Mouse (Mus musculus): Measurements from ENCODE around the gene N4bp1. TPM values are rescaled to one million over a fixed set of nuclear protein-coding genes. Genes with fewer than 3 reads are reported as not detected.

Gene N4bp1
- polyA plus RNA-seq, 1 experiment from 2014 or later = 13.1 TPM

GRCm38 (mm10) chr8:86845875-86846274 is 39.2 kb downstream of the N4bp1 start:
- Histone ChIP-seq H3K9ac (replicated peaks; ENCODE audit: low read depth, low read length) (no peak overlapping the region), H3K9me3 (ENCODE audit: control insufficient read depth, low read depth, low read length) (no peaks in the 10 kb centered on the region), H3K36me3 (ENCODE audit: control insufficient read depth, insufficient read depth, low read length) (peaks cover 43% of the 10 kb centered on the region), H3K27ac (ENCODE audit: low read length) (no peak overlapping the region), H3K4me1 (ENCODE audit: control insufficient read depth, insufficient read depth, low read length) (no peaks in the 10 kb centered on the region), H3K27me3 (ENCODE audit: control insufficient read depth, insufficient read depth, low read length) (no peaks in the 10 kb centered on the region), H3K4me3 (ENCODE audit: low read depth, low read length) (no peak overlapping the region), H3K4me2 (replicated peaks; ENCODE audit: low read depth, low read length) (no peak overlapping the region)
- no peak for ATAC-seq (ENCODE audit: insufficient number of reproducible peaks, insufficient read depth, low FRiP score, low read depth)
- 91% methylated on average over 5 of the region's 5 CpGs for WGBS

- H3K36me3 ChIP-seq (ENCODE audit: control insufficient read depth, insufficient read depth, low read length) = peaks cover 43% of the 10 kb centered on the region
- no peak overlapping the region for H3K27ac ChIP-seq (ENCODE audit: low read length)
- no peak overlapping the region for H3K9ac ChIP-seq (replicated peaks; ENCODE audit: low read depth, low read length)
- no peaks in the 10 kb centered on the region for H3K4me1 ChIP-seq (ENCODE audit: control insufficient read depth, insufficient read depth, low read length)
- H3K27me3 ChIP-seq (ENCODE audit: control insufficient read depth, insufficient read depth, low read length) = no peaks in the 10 kb centered on the region
- no peak for ATAC-seq (ENCODE audit: insufficient number of reproducible peaks, insufficient read depth, low FRiP score, low read depth)
- H3K4me2 ChIP-seq (replicated peaks; ENCODE audit: low read depth, low read length) = no peak overlapping the region
- H3K9me3 ChIP-seq (ENCODE audit: control insufficient read depth, low read depth, low read length) = no peaks in the 10 kb centered on the region
- no peak overlapping the region for H3K4me3 ChIP-seq (ENCODE audit: low read depth, low read length)
- 93% methylated on average over 6 of the region's 6 CpGs for WGBS
These were observed 40.2 kb downstream of the N4bp1 start for GRCm38 (mm10) chr8:86844856-86845255.

- H3K27ac ChIP-seq (ENCODE audit: low read length) = no peak overlapping the region
- no peak overlapping the region for H3K4me2 ChIP-seq (replicated peaks; ENCODE audit: low read depth, low read length)
- H3K27me3 ChIP-seq (ENCODE audit: control insufficient read depth, insufficient read depth, low read length) = no peaks in the 10 kb centered on the region
- H3K4me1 ChIP-seq (ENCODE audit: control insufficient read depth, insufficient read depth, low read length) = no peaks in the 10 kb centered on the region
- H3K9me3 ChIP-seq (ENCODE audit: control insufficient read depth, low read depth, low read length) = no peaks in the 10 kb centered on the region
- ATAC-seq (ENCODE audit: insufficient number of reproducible peaks, insufficient read depth, low FRiP score, low read depth) = peak; percentile 47; the same call in 1 of the 2 replicates
- no peak overlapping the region for H3K4me3 ChIP-seq (ENCODE audit: low read depth, low read length)
- peaks cover 43% of the 10 kb centered on the region for H3K36me3 ChIP-seq (ENCODE audit: control insufficient read depth, insufficient read depth, low read length)
- H3K9ac ChIP-seq (replicated peaks; ENCODE audit: low read depth, low read length) = no peak overlapping the region
- 70% methylated on average over 8 of the region's 8 CpGs for WGBS
These were observed 41.2 kb downstream of the N4bp1 start for GRCm38 (mm10) chr8:86843896-86844295.

GRCm38 (mm10) chr8:86841556-86842309 is 43.3 kb downstream of the N4bp1 start:
- Histone ChIP-seq H3K27ac (ENCODE audit: low read length) (no peak overlapping the region), H3K9me3 (ENCODE audit: control insufficient read depth, low read depth, low read length) (no peaks in the 10 kb centered on the region), H3K36me3 (ENCODE audit: control insufficient read depth, insufficient read depth, low read length) (peaks cover 43% of the 10 kb centered on the region), H3K4me2 (replicated peaks; ENCODE audit: low read depth, low read length) (no peak overlapping the region), H3K9ac (replicated peaks; ENCODE audit: low read depth, low read length) (no peak overlapping the region), H3K27me3 (ENCODE audit: control insufficient read depth, insufficient read depth, low read length) (no peaks in the 10 kb centered on the region), H3K4me3 (ENCODE audit: low read depth, low read length) (no peak overlapping the region), H3K4me1 (ENCODE audit: control insufficient read depth, insufficient read depth, low read length) (no peaks in the 10 kb centered on the region)
- ATAC-seq (ENCODE audit: insufficient number of reproducible peaks, insufficient read depth, low FRiP score, low read depth) = no peak
- WGBS = 87% methylated on average over 8 of the region's 8 CpGs

GRCm38 (mm10) chr8:86840120-86840693 is 44.9 kb downstream of the N4bp1 start:
- Histone ChIP-seq H3K4me3 (ENCODE audit: low read depth, low read length) (no peak overlapping the region), H3K27ac (ENCODE audit: low read length) (no peak overlapping the region), H3K36me3 (ENCODE audit: control insufficient read depth, insufficient read depth, low read length) (peaks cover 30% of the 10 kb centered on the region), H3K9me3 (ENCODE audit: control insufficient read depth, low read depth, low read length) (no peaks in the 10 kb centered on the region), H3K4me1 (ENCODE audit: control insufficient read depth, insufficient read depth, low read length) (no peaks in the 10 kb centered on the region), H3K9ac (replicated peaks; ENCODE audit: low read depth, low read length) (no peak overlapping the region), H3K27me3 (ENCODE audit: control insufficient read depth, insufficient read depth, low read length) (no peaks in the 10 kb centered on the region), H3K4me2 (replicated peaks; ENCODE audit: low read depth, low read length) (no peak overlapping the region)
- no peak for ATAC-seq (ENCODE audit: insufficient number of reproducible peaks, insufficient read depth, low FRiP score, low read depth)
- WGBS = 92% methylated on average over 12 of the region's 12 CpGs

GRCm38 (mm10) chr8:86838707-86839438 is 46.2 kb downstream of the N4bp1 start:
- no peaks in the 10 kb centered on the region for H3K9me3 ChIP-seq (ENCODE audit: control insufficient read depth, low read depth, low read length)
- 84% methylated on average over 6 of the region's 6 CpGs for WGBS
- no peak overlapping the region for H3K9ac ChIP-seq (replicated peaks; ENCODE audit: low read depth, low read length)
- ATAC-seq (ENCODE audit: insufficient number of reproducible peaks, insufficient read depth, low FRiP score, low read depth) = no peak
- no peak overlapping the region for H3K4me2 ChIP-seq (replicated peaks; ENCODE audit: low read depth, low read length)
- H3K36me3 ChIP-seq (ENCODE audit: control insufficient read depth, insufficient read depth, low read length) = peaks cover 23% of the 10 kb centered on the region; the same call in 1 of the 2 replicates
- H3K4me3 ChIP-seq (ENCODE audit: low read depth, low read length) = no peak overlapping the region
- no peaks in the 10 kb centered on the region for H3K27me3 ChIP-seq (ENCODE audit: control insufficient read depth, insufficient read depth, low read length)
- no peaks in the 10 kb centered on the region for H3K4me1 ChIP-seq (ENCODE audit: control insufficient read depth, insufficient read depth, low read length)
- H3K27ac ChIP-seq (ENCODE audit: low read length) = no peak overlapping the region

GRCm38 (mm10) chr8:86837234-86837633 is 47.8 kb downstream of the N4bp1 start:
- Histone ChIP-seq H3K27ac (ENCODE audit: low read length) (no peak overlapping the region), H3K36me3 (ENCODE audit: control insufficient read depth, insufficient read depth, low read length) (peaks cover 9% of the 10 kb centered on the region; the same call in 1 of the 2 replicates), H3K4me1 (ENCODE audit: control insufficient read depth, insufficient read depth, low read length) (no peaks in the 10 kb centered on the region), H3K4me2 (replicated peaks; ENCODE audit: low read depth, low read length) (no peak overlapping the region), H3K27me3 (ENCODE audit: control insufficient read depth, insufficient read depth, low read length) (no peaks in the 10 kb centered on the region), H3K4me3 (ENCODE audit: low read depth, low read length) (no peak overlapping the region), H3K9me3 (ENCODE audit: control insufficient read depth, low read depth, low read length) (no peaks in the 10 kb centered on the region), H3K9ac (replicated peaks; ENCODE audit: low read depth, low read length) (no peak overlapping the region)
- WGBS = 91% methylated on average over 2 of the region's 2 CpGs
- no peak for ATAC-seq (ENCODE audit: insufficient number of reproducible peaks, insufficient read depth, low FRiP score, low read depth)

GRCm38 (mm10) chr8:86835881-86836280 is 49.2 kb downstream of the N4bp1 start:
- H3K4me2 ChIP-seq (replicated peaks; ENCODE audit: low read depth, low read length) = no peak overlapping the region
- H3K9ac ChIP-seq (replicated peaks; ENCODE audit: low read depth, low read length) = no peak overlapping the region
- H3K9me3 ChIP-seq (ENCODE audit: control insufficient read depth, low read depth, low read length) = no peaks in the 10 kb centered on the region
- H3K4me1 ChIP-seq (ENCODE audit: control insufficient read depth, insufficient read depth, low read length) = no peaks in the 10 kb centered on the region
- H3K27me3 ChIP-seq (ENCODE audit: control insufficient read depth, insufficient read depth, low read length) = no peaks in the 10 kb centered on the region
- H3K4me3 ChIP-seq (ENCODE audit: low read depth, low read length) = no peak overlapping the region
- no peak overlapping the region for H3K27ac ChIP-seq (ENCODE audit: low read length)
- no peak for ATAC-seq (ENCODE audit: insufficient number of reproducible peaks, insufficient read depth, low FRiP score, low read depth)
- no peaks in the 10 kb centered on the region for H3K36me3 ChIP-seq (ENCODE audit: control insufficient read depth, insufficient read depth, low read length)
